Mouse (Mus musculus): ENCODE data around the gene Uap1l1. TPM values are rescaled to one million over a fixed set of nuclear protein-coding genes. Genes with fewer than 3 reads are reported as not detected.
A peak's percentile ranks its signal among the peaks of the same experiment; 100 is the strongest.

Gene Uap1l1
- polyA plus RNA-seq, 1 experiment from 2014 or later = 196 TPM

DNA sequence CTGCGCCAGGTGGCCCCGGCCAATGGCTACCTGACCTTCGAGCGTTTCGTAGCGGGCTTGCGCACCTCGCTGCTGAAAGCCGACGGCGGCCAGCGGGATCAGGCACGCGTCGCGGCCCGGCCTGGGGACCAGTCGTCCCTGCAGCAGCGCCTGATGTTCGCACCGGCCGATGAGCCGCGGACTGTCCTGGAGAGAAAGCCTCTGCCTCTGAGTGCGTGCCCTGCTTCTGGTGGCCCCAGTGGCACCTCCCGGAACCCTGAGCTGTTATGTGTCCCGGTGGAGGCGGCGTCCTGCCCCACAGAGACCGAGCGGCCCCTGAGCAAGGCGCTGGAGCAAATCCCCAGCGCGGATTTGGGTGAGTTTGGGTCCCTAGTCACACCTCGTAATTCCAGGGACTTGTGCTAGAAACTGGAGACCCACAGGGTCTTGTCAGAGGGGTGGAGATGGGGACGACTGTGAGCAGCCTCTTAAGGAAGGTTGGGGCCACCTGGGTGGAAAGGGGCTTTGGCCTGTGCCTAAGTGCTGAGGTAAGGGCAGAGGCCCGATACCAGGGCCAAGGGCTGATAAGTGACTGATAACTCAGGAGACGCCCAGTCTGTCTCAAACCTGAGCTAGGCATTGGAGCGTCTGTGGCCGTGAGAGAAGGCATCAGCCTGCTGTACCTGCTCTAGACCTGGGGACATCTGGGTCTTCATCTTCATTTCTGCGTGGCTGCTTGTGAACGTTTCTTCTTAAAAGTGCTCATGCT, 7.3 kb upstream of the Uap1l1 start:
- peak overlapping the region; percentile 67 for H3K4me3 ChIP-seq (ENCODE audit: low read length)
- WGBS = 1% methylated on average over 42 of the region's 42 CpGs
- no peaks in the 10 kb centered on the region for H3K9me3 ChIP-seq (ENCODE audit: control insufficient read depth, low read length)
- H3K27ac ChIP-seq (ENCODE audit: low read length) = peak overlapping the region; percentile 65
- H3K27me3 ChIP-seq (replicated peaks; ENCODE audit: control insufficient read depth, insufficient read depth, low read length) = no peaks in the 10 kb centered on the region
- H3K4me2 ChIP-seq (ENCODE audit: low read depth, low read length) = peak overlapping the region; percentile 90
- peak; percentile 43 for ATAC-seq
- peaks cover 20% of the 10 kb centered on the region for H3K4me1 ChIP-seq (ENCODE audit: control insufficient read depth, insufficient read depth, low read length)
- H3K36me3 ChIP-seq (ENCODE audit: control insufficient read depth, insufficient read depth, low read length) = peaks cover 14% of the 10 kb centered on the region
- H3K9ac ChIP-seq (ENCODE audit: low read depth, low read length) = peak overlapping the region; percentile 74

DNA sequence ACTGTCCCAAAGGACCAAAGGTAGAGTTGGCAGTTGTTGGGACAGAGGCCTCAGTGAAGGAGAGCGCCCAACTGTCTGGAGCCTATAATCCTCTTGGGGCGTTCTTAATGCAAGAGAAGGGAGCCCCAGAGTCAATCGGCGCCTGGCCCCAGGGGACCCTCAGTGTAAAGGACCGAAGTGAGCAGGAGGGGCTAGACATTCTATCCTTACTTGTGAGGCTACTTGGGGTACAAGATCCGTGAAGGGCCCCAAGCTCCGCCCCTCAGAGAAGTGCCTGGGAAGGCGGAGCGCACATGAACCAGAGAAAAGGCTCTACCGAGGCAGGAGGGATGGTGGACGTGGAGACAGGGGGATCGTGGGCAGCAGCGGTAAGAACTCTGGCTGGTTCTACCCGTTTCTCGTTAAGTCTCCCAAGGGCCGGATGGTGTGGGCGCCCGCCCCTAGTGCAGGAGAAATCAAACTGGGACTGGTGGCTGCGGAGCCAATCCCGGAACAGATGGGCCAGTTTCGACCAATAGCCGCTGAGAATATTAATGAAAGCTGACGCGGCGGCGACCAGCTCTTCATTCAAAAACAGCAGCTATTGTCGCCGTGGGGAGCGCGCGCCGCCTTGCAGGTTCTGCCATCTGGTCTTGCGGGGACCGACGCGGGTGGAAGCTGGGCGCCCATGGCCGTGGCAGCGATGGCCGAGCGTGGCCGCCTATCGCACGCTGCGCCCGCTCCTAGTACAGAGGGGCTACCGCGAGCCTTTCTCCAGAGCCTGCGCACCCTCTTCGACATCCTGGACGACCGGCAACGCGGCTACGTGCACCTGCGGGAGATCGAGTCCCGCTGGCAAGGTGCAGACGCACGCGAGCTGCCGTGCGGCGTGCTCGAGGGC, 6.5 kb upstream of the Uap1l1 start, which contains the start of gene Sapcd2:
Sapcd2 (plus strand) TSS at position 558 of the 880 bp plus-strand sequence.
- Histone ChIP-seq H3K4me1 (ENCODE audit: control insufficient read depth, insufficient read depth, low read length) (peaks cover 20% of the 10 kb centered on the region), H3K4me3 (ENCODE audit: low read length) (peak within 1 kb of the TSS; percentile 67), H3K9ac (ENCODE audit: low read depth, low read length) (peak within 1 kb of the TSS; percentile 74), H3K27ac (ENCODE audit: low read length) (peak within 1 kb of the TSS; percentile 90), H3K4me2 (ENCODE audit: low read depth, low read length) (peak within 1 kb of the TSS; percentile 90), H3K36me3 (ENCODE audit: control insufficient read depth, insufficient read depth, low read length) (peaks cover 14% of the 10 kb centered on the region), H3K27me3 (replicated peaks; ENCODE audit: control insufficient read depth, insufficient read depth, low read length) (no peaks in the 10 kb centered on the region), H3K9me3 (ENCODE audit: control insufficient read depth, low read length) (no peaks in the 10 kb centered on the region)
- peak; percentile 86 for ATAC-seq
- WGBS = 1% methylated on average over 65 of the region's 65 CpGs

DNA sequence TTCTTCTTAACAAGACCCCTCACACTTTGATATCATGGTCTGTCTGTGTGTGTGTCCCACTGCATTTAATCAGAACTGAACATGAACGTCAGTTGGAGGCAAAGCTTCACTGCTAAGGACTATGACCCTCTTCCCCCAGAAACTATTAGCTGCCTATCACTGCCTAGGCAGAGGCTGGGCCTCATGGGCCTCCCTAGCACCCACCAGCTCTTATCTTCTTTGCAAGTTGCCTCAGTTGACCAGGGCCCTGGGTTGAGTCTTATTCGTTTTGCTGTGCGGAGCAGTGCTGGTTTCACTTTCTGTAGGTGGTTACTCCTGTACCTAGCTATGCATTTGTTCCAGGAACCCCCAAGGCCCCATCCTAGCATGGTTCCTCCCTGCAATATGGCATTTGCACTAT, 4.5 kb upstream of the Uap1l1 start:
- Histone ChIP-seq H3K4me3 (ENCODE audit: low read length) (no peak overlapping the region), H3K27ac (ENCODE audit: low read length) (peak overlapping the region; percentile 3; the same call in 1 of the 2 replicates), H3K36me3 (ENCODE audit: control insufficient read depth, insufficient read depth, low read length) (no peaks in the 10 kb centered on the region), H3K9me3 (ENCODE audit: control insufficient read depth, low read length) (no peaks in the 10 kb centered on the region), H3K27me3 (replicated peaks; ENCODE audit: control insufficient read depth, insufficient read depth, low read length) (no peaks in the 10 kb centered on the region), H3K9ac (ENCODE audit: low read depth, low read length) (no peak overlapping the region), H3K4me2 (ENCODE audit: low read depth, low read length) (no peak overlapping the region), H3K4me1 (ENCODE audit: control insufficient read depth, insufficient read depth, low read length) (peaks cover 20% of the 10 kb centered on the region)
- WGBS = 73% methylated on average over 3 of the region's 3 CpGs
- ATAC-seq = peak; percentile 27; the same call in 1 of the 2 replicates

DNA sequence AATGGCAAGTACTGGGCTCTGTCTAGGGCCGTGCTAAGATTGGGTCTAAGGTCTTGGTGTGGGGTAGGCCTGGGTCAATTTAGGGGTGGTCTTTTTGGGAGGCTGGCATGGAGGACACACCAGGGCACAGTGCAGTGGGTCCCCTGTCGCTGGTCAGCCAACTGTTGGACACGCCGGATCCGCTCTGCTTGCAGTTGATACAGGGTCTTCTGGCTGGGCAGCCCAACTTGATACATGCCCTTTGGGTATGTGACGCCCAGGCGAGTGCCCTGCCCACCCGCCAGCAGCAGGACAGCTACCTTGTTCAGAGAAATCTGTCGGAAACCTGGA, 756 bp downstream of the Uap1l1 start:
- ATAC-seq = no peak
- H3K9ac ChIP-seq (ENCODE audit: low read depth, low read length) = peak overlapping the region; percentile 90
- H3K4me2 ChIP-seq (ENCODE audit: low read depth, low read length) = peak overlapping the region; percentile 96
- H3K27me3 ChIP-seq (replicated peaks; ENCODE audit: control insufficient read depth, insufficient read depth, low read length) = no peaks in the 10 kb centered on the region
- peak overlapping the region; percentile 78 for H3K4me3 ChIP-seq (ENCODE audit: low read length)
- 0 out of 2 replicates have a peak, but pooled peaks cover 6% of the 10 kb centered on the region for H3K36me3 ChIP-seq (ENCODE audit: control insufficient read depth, insufficient read depth, low read length)
- H3K9me3 ChIP-seq (ENCODE audit: control insufficient read depth, low read length) = no peaks in the 10 kb centered on the region
- H3K4me1 ChIP-seq (ENCODE audit: control insufficient read depth, insufficient read depth, low read length) = peaks cover 8% of the 10 kb centered on the region; the same call in 1 of the 2 replicates
- H3K27ac ChIP-seq (ENCODE audit: low read length) = peak overlapping the region; percentile 90
- 30% methylated on average over 9 of the region's 9 CpGs for WGBS

DNA sequence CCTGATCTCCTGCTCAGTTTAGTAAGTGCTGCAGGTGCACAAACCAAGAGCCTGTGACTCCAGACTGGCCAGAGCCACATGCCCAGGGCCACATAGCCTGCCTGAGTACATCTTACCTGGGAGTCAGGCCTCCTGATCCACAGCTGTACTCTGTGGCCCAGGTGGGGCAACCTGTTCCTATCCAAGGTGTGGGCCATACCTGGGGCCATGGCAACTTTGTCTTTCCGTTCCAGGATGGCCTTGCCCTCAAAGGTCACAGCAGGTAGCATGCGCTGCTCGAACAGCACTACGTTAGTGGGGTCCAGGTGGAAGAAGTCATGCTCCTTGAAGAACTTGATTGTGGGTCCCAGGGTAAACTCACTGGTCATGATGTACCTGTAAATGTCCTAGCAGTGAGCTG, 1.2 kb downstream of the Uap1l1 start:
- Histone ChIP-seq H3K4me1 (ENCODE audit: control insufficient read depth, insufficient read depth, low read length) (peaks cover 8% of the 10 kb centered on the region; the same call in 1 of the 2 replicates), H3K9me3 (ENCODE audit: control insufficient read depth, low read length) (no peaks in the 10 kb centered on the region), H3K27me3 (replicated peaks; ENCODE audit: control insufficient read depth, insufficient read depth, low read length) (no peaks in the 10 kb centered on the region), H3K9ac (ENCODE audit: low read depth, low read length) (peak overlapping the region; percentile 90), H3K27ac (ENCODE audit: low read length) (peak overlapping the region; percentile 53; the same call in 1 of the 2 replicates), H3K4me2 (ENCODE audit: low read depth, low read length) (peak overlapping the region; percentile 96), H3K4me3 (ENCODE audit: low read length) (peak overlapping the region; percentile 78), H3K36me3 (ENCODE audit: control insufficient read depth, insufficient read depth, low read length) (0 out of 2 replicates have a peak, but pooled peaks cover 6% of the 10 kb centered on the region)
- 91% methylated on average over 4 of the region's 4 CpGs for WGBS
- no peak for ATAC-seq

DNA sequence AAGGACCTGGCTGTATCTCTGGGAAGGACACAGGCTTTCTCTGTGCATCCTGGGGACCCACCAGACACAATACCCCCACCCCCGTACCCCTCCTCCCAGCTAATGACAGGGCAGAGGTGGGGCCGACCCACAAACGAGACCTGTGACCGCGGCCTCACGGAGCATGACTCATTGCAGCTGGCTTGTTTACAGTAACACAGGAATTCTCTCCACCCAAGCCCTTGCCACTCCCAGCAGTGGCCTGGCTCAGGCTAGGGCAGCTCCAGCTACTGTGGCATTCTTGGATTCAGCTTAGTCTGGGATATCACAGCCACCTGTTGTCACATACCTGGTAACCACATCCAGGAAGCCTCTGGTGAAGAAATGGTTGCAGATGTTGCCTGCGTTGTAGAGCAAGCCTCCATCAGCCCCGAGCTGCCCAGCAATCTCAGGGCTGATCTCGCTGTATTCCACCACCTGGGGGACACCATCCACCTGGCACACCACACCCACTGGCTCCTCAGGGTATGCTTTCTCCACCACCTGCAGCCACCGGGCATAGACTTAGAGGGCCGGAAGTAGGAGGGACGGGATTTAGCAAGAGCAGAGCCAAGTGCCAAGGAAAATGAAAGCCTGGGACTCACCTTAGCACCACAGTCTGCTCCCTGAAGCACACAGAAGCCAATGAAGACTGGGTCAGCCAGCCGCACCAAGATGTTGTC, 1.9 kb downstream of the Uap1l1 start:
- peak; percentile 70 for ATAC-seq
- H3K4me3 ChIP-seq (ENCODE audit: low read length) = peak overlapping the region; percentile 78
- H3K4me2 ChIP-seq (ENCODE audit: low read depth, low read length) = peak overlapping the region; percentile 96
- H3K9me3 ChIP-seq (ENCODE audit: control insufficient read depth, low read length) = no peaks in the 10 kb centered on the region
- H3K27ac ChIP-seq (ENCODE audit: low read length) = peak overlapping the region; percentile 53
- peak overlapping the region; percentile 90 for H3K9ac ChIP-seq (ENCODE audit: low read depth, low read length)
- 0 out of 2 replicates have a peak, but pooled peaks cover 6% of the 10 kb centered on the region for H3K36me3 ChIP-seq (ENCODE audit: control insufficient read depth, insufficient read depth, low read length)
- no peaks in the 10 kb centered on the region for H3K27me3 ChIP-seq (replicated peaks; ENCODE audit: control insufficient read depth, insufficient read depth, low read length)
- WGBS = 42% methylated on average over 13 of the region's 13 CpGs
- H3K4me1 ChIP-seq (ENCODE audit: control insufficient read depth, insufficient read depth, low read length) = peaks cover 8% of the 10 kb centered on the region; the same call in 1 of the 2 replicates

DNA sequence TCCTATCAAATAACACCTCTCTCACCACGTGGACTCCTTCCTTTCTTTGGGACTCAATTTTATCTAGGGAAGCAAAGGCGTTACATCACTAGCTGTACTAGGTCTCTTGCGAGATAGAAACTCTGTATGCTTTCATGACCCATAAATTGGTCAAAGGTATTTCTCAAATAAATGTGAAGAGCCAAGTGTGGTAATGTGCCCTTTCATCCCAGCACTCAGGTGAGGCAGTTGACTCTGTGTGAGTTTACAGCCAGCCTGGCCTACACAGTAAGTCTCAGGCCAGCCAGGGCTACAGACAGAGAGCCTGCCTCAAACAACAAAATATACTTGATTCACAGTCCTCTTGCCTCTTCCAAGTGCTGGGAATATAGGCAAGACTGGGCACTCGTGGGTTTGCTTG, 5.6 kb downstream of the Uap1l1 start:
- ATAC-seq = no peak
- H3K4me2 ChIP-seq (ENCODE audit: low read depth, low read length) = no peak overlapping the region
- no peaks in the 10 kb centered on the region for H3K9me3 ChIP-seq (ENCODE audit: control insufficient read depth, low read length)
- WGBS = 75% methylated on average over 4 of the region's 4 CpGs
- H3K27me3 ChIP-seq (replicated peaks; ENCODE audit: control insufficient read depth, insufficient read depth, low read length) = no peaks in the 10 kb centered on the region
- no peak overlapping the region for H3K9ac ChIP-seq (ENCODE audit: low read depth, low read length)
- 0 out of 2 replicates have a peak, but pooled peaks cover 6% of the 10 kb centered on the region for H3K36me3 ChIP-seq (ENCODE audit: control insufficient read depth, insufficient read depth, low read length)
- H3K27ac ChIP-seq (ENCODE audit: low read length) = no peak overlapping the region
- no peak overlapping the region for H3K4me3 ChIP-seq (ENCODE audit: low read length)
- H3K4me1 ChIP-seq (ENCODE audit: control insufficient read depth, insufficient read depth, low read length) = peaks cover 24% of the 10 kb centered on the region

DNA sequence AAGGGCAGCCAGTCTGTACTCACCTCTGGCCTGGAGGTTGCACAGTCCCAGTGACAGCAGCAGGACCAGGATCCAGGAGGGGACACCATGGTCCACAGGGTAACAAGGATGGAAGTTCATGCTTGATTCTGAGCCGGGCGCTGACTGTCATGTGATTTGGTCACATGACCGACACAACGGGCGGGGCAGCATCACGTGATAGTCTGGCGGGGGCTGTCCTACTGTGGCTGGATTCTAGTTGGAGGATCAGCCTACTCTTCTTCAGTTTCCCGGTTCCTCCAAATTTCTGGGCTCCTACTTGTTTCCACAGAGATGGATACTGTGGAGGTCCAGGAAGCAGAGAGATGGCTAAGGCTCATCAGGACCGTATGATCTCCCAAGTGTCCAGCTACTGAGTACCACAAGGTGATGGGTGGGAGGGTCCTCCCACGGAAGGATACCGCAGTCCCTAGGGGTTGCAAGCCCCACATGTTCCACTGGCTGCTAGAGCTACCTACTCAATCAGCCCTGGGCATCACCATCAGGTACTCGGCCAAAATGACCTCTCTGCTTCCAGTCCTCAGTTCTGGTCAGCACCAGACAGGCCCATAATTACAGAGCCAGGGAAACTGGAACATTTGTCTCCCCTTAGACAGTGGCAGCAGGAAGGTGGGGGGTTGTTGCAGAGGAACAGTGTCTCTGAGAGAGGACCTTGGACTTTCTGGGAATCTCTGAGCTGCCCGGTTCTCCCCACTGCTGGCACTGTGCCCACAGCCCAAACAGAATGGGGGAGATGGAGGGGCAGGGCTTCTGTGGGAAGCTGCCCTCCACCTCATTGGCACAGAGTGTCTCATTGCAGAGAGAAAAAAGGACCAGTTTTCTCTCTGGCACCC, 9.0 kb downstream of the Uap1l1 start, which contains the start of gene Dpp7:
Dpp7 (minus strand) TSS at position 152 of the 872 bp plus-strand sequence.
- Histone ChIP-seq H3K27me3 (replicated peaks; ENCODE audit: control insufficient read depth, insufficient read depth, low read length) (no peaks in the 10 kb centered on the region), H3K36me3 (ENCODE audit: control insufficient read depth, insufficient read depth, low read length) (0 out of 2 replicates have a peak, but pooled peaks cover 4% of the 10 kb centered on the region), H3K4me2 (ENCODE audit: low read depth, low read length) (peak within 1 kb of the TSS; percentile 91), H3K27ac (ENCODE audit: low read length) (peak within 1 kb of the TSS; percentile 23; the same call in 1 of the 2 replicates), H3K9me3 (ENCODE audit: control insufficient read depth, low read length) (no peaks in the 10 kb centered on the region), H3K4me1 (ENCODE audit: control insufficient read depth, insufficient read depth, low read length) (peaks cover 17% of the 10 kb centered on the region), H3K4me3 (ENCODE audit: low read length) (peak within 1 kb of the TSS; percentile 64), H3K9ac (ENCODE audit: low read depth, low read length) (peak within 1 kb of the TSS; percentile 73)
- 3% methylated on average over 13 of the region's 13 CpGs for WGBS
- ATAC-seq = peak; percentile 77
